Mouse (Mus musculus) neural tube, embryonic 14.5 days (tissue): ENCODE results near the gene Gm26558. TPM values are rescaled to one million over a fixed set of nuclear protein-coding genes. Genes with fewer than 3 reads are reported as not detected.

Source experiments
- ATAC-seq: fragments of 200-750 bp; cut with Nextera tagmentation; 2 replicates; pipeline ENCODE4 v1.8.0; 2017; ENCODE audit warnings: low read depth, mild to moderate bottlenecking, moderate TSS enrichment, moderate library complexity
- H3K27ac ChIP-seq: fragments of 300-500 bp; sonication (generic); 2 replicates; pipeline ENCODE4 v1.5.1; 2014; ENCODE audit warnings: low read depth, mild to moderate bottlenecking, control low read depth, low read length, moderate library complexity, mixed read lengths
- H3K27me3 ChIP-seq: fragments of 300-500 bp; sonication (generic); 2 replicates; pipeline ENCODE4 v1.6.1; 2014; ENCODE audit warnings: low read length; ENCODE audit not compliant: control insufficient read depth, insufficient read depth
- H3K36me3 ChIP-seq: fragments of 300-500 bp; sonication (generic); 2 replicates; pipeline ENCODE4 v1.6.1; 2014; ENCODE audit warnings: low read length, mixed read lengths; ENCODE audit not compliant: control insufficient read depth, insufficient read depth
- H3K4me1 ChIP-seq: fragments of 300-500 bp; sonication (generic); 2 replicates; pipeline ENCODE4 v1.6.1; 2014; ENCODE audit warnings: low read length; ENCODE audit not compliant: control insufficient read depth, insufficient read depth
- H3K4me2 ChIP-seq: fragments of 300-500 bp; sonication (generic); 2 replicates; pipeline ENCODE4 v1.6.1; 2014; ENCODE audit warnings: mild to moderate bottlenecking, low read depth, low read length, control low read depth
- H3K4me3 ChIP-seq: fragments of 300-500 bp; sonication (generic); 2 replicates; pipeline ENCODE4 v1.5.1; 2014; ENCODE audit warnings: low read depth, low read length, control low read depth, mixed read lengths
- H3K9ac ChIP-seq: fragments of 300-500 bp; sonication (generic); replicated peaks from 2 replicates; pipeline ENCODE4 v1.6.1; 2014; ENCODE audit warnings: low read depth, mild to moderate bottlenecking, control low read depth, low read length, mixed read lengths
- H3K9me3 ChIP-seq: fragments of 300-500 bp; sonication (generic); 2 replicates; pipeline ENCODE4 v1.6.1; 2016; ENCODE audit warnings: low read length; ENCODE audit not compliant: control insufficient read depth
- WGBS: fragments of 180-500 bp; shearing (Covaris S2); extraction: QIAGEN DNeasy Blood & Tissue Kit; methylation state at CpG from one replicate; pipeline ENCODE4 v1.1.7; 2014; 5-methylcytosine and 5-hydroxymethylcytosine counted together
- polyA plus RNA-seq: library from polyadenylated mRNA; unstranded; fragments of >200 nt; fragmentation: Nextera tagmentation; extraction: Ambion mirVana; gene quantifications from 2 replicates; pipeline ENCODE4 v1.2.1, GENCODE M21; 2014

The Gm26558 gene
- polyA plus RNA-seq, 1 experiment from 2014 or later: 5.0 TPM

GRCm38 (mm10) chr2:70632412-70632811, 29.5 kb downstream of the Gm26558 start:
- no peaks in the 10 kb centered on the region for H3K27me3 ChIP-seq
- ATAC-seq: no peak
- no peak overlapping the region for H3K9ac ChIP-seq
- 0 out of 2 replicates have a peak, but pooled peaks cover 4% of the 10 kb centered on the region for H3K4me1 ChIP-seq
- H3K9me3 ChIP-seq: no peaks in the 10 kb centered on the region
- no peaks in the 10 kb centered on the region for H3K36me3 ChIP-seq
- no peak overlapping the region for H3K4me3 ChIP-seq
- H3K27ac ChIP-seq: no peak overlapping the region
- WGBS: 90% methylated on average over 1 of the region's 1 CpGs
- no peak overlapping the region for H3K4me2 ChIP-seq

- Histone ChIP-seq H3K4me3 (no peak overlapping the region), H3K4me2 (no peak overlapping the region), H3K9ac (no peak overlapping the region), H3K27ac (no peak overlapping the region), H3K9me3 (no peaks in the 10 kb centered on the region), H3K27me3 (no peaks in the 10 kb centered on the region), H3K4me1 (0 out of 2 replicates have a peak, but pooled peaks cover 4% of the 10 kb centered on the region), H3K36me3 (no peaks in the 10 kb centered on the region)
- WGBS: 92% methylated on average over 1 of the region's 1 CpGs
- no peak for ATAC-seq
Observed at GRCm38 (mm10) chr2:70631321-70631720, 30.6 kb downstream of the Gm26558 start.

GRCm38 (mm10) chr2:70629921-70630320, 32.0 kb downstream of the Gm26558 start:
- Histone ChIP-seq H3K9me3 (no peaks in the 10 kb centered on the region), H3K4me2 (0 out of 2 replicates have a peak overlapping the region, but pooled peaks have one; percentile 42), H3K9ac (no peak overlapping the region), H3K4me1 (0 out of 2 replicates have a peak, but pooled peaks cover 4% of the 10 kb centered on the region), H3K36me3 (no peaks in the 10 kb centered on the region), H3K4me3 (no peak overlapping the region), H3K27me3 (no peaks in the 10 kb centered on the region), H3K27ac (no peak overlapping the region)
- WGBS: 65% methylated on average over 3 of the region's 3 CpGs
- peak; percentile 39; the same call in 1 of the 2 replicates for ATAC-seq

GRCm38 (mm10) chr2:70629339-70629761, 32.6 kb downstream of the Gm26558 start:
- Histone ChIP-seq H3K9me3 (no peaks in the 10 kb centered on the region), H3K9ac (0 out of 2 replicates have a peak overlapping the region, but pooled peaks have one; percentile 25), H3K27me3 (no peaks in the 10 kb centered on the region), H3K4me2 (peak overlapping the region; percentile 42), H3K27ac (no peak overlapping the region), H3K4me3 (peak overlapping the region; percentile 1; the same call in 1 of the 2 replicates), H3K36me3 (no peaks in the 10 kb centered on the region), H3K4me1 (0 out of 2 replicates have a peak, but pooled peaks cover 4% of the 10 kb centered on the region)
- 3% methylated on average over 10 of the region's 10 CpGs for WGBS
- ATAC-seq: peak; percentile 92

- Histone ChIP-seq H3K9me3 (no peaks in the 10 kb centered on the region), H3K9ac (no peak overlapping the region), H3K27ac (no peak overlapping the region), H3K36me3 (no peaks in the 10 kb centered on the region), H3K4me1 (0 out of 2 replicates have a peak, but pooled peaks cover 4% of the 10 kb centered on the region), H3K4me3 (no peak overlapping the region), H3K27me3 (no peaks in the 10 kb centered on the region), H3K4me2 (no peak overlapping the region)
- ATAC-seq: no peak
- 93% methylated on average over 12 of the region's 12 CpGs for WGBS
Observed at GRCm38 (mm10) chr2:70628397-70628796, 33.5 kb downstream of the Gm26558 start.

GRCm38 (mm10) chr2:70625761-70626160, 36.1 kb downstream of the Gm26558 start:
- ATAC-seq: no peak
- Histone ChIP-seq H3K36me3 (no peaks in the 10 kb centered on the region), H3K27ac (no peak overlapping the region), H3K4me1 (0 out of 2 replicates have a peak, but pooled peaks cover 4% of the 10 kb centered on the region), H3K27me3 (no peaks in the 10 kb centered on the region), H3K9ac (no peak overlapping the region), H3K4me2 (no peak overlapping the region), H3K9me3 (no peaks in the 10 kb centered on the region), H3K4me3 (no peak overlapping the region)
- WGBS: 70% methylated on average over 7 of the region's 7 CpGs

GRCm38 (mm10) chr2:70622244-70622643, 39.7 kb downstream of the Gm26558 start:
- no peaks in the 10 kb centered on the region for H3K4me1 ChIP-seq
- ATAC-seq: no peak
- no peak overlapping the region for H3K9ac ChIP-seq
- no peak overlapping the region for H3K4me3 ChIP-seq
- WGBS: 66% methylated on average over 4 of the region's 4 CpGs
- H3K27ac ChIP-seq: no peak overlapping the region
- no peak overlapping the region for H3K4me2 ChIP-seq
- H3K27me3 ChIP-seq: no peaks in the 10 kb centered on the region
- H3K9me3 ChIP-seq: no peaks in the 10 kb centered on the region
- no peaks in the 10 kb centered on the region for H3K36me3 ChIP-seq

GRCm38 (mm10) chr2:70620225-70620624, 41.7 kb downstream of the Gm26558 start:
- ATAC-seq: no peak
- H3K4me3 ChIP-seq: no peak overlapping the region
- H3K36me3 ChIP-seq: no peaks in the 10 kb centered on the region
- H3K4me1 ChIP-seq: no peaks in the 10 kb centered on the region
- no peaks in the 10 kb centered on the region for H3K9me3 ChIP-seq
- H3K27me3 ChIP-seq: no peaks in the 10 kb centered on the region
- no peak overlapping the region for H3K4me2 ChIP-seq
- no peak overlapping the region for H3K9ac ChIP-seq
- WGBS: 17% methylated on average over 6 of the region's 6 CpGs
- no peak overlapping the region; the same call in 1 of the 2 replicates for H3K27ac ChIP-seq

GRCm38 (mm10) chr2:70619232-70619835, 42.6 kb downstream of the Gm26558 start:
- Histone ChIP-seq H3K9me3 (no peaks in the 10 kb centered on the region), H3K27ac (no peak overlapping the region), H3K4me3 (no peak overlapping the region), H3K36me3 (no peaks in the 10 kb centered on the region), H3K4me2 (no peak overlapping the region), H3K27me3 (no peaks in the 10 kb centered on the region), H3K9ac (no peak overlapping the region), H3K4me1 (no peaks in the 10 kb centered on the region)
- WGBS: 69% methylated on average over 6 of the region's 6 CpGs
- no peak for ATAC-seq
